Mouse (Mus musculus) embryonic facial prominence, embryonic 13.5 days (tissue): ENCODE measurements around the gene 1110008L16Rik. TPM values are rescaled to one million over a fixed set of nuclear protein-coding genes. Genes with fewer than 3 reads are reported as not detected.
A peak's percentile ranks its signal among the peaks of the same experiment; 100 is the strongest.

Experiments used
- ATAC-seq: fragments of 200-750 bp; cut with Nextera tagmentation; 2 replicates; pipeline ENCODE4 v1.8.0; 2017; ENCODE audit warnings: low read depth; ENCODE audit not compliant: insufficient number of reproducible peaks, insufficient read depth, low FRiP score, low TSS enrichment
- H3K27ac ChIP-seq: fragments of 300-500 bp; sonication (generic); 2 replicates; pipeline ENCODE4 v1.5.1; 2015; ENCODE audit warnings: moderate library complexity, mild to moderate bottlenecking, inconsistent platforms
- H3K27me3 ChIP-seq: fragments of 300-500 bp; sonication (generic); 2 replicates; pipeline ENCODE4 v1.6.1; 2015; ENCODE audit warnings: mild to moderate bottlenecking, inconsistent platforms
- H3K36me3 ChIP-seq: fragments of 300-500 bp; sonication (generic); 2 replicates; pipeline ENCODE4 v1.6.1; 2015; ENCODE audit warnings: mild to moderate bottlenecking, inconsistent platforms
- H3K4me1 ChIP-seq: fragments of 300-500 bp; sonication (generic); 2 replicates; pipeline ENCODE4 v1.6.1; 2015; ENCODE audit warnings: inconsistent platforms
- H3K4me2 ChIP-seq: fragments of 300-500 bp; sonication (generic); 2 replicates; pipeline ENCODE4 v1.6.1; 2015; ENCODE audit warnings: moderate library complexity, mild to moderate bottlenecking, inconsistent platforms
- H3K4me3 ChIP-seq: fragments of 300-500 bp; sonication (generic); 2 replicates; pipeline ENCODE4 v1.5.1; 2015; ENCODE audit warnings: mild to moderate bottlenecking, inconsistent platforms
- H3K9ac ChIP-seq: fragments of 300-500 bp; sonication (generic); 2 replicates; pipeline ENCODE4 v1.6.1; 2015; ENCODE audit warnings: mild to moderate bottlenecking, inconsistent platforms
- H3K9me3 ChIP-seq: fragments of 300-500 bp; sonication (generic); 2 replicates; pipeline ENCODE4 v1.6.1; 2016; ENCODE audit warnings: inconsistent platforms
- WGBS: fragments of 180-500 bp; shearing (Covaris S2); methylation state at CpG from one replicate; pipeline ENCODE4 v1.1.7; 2015; ENCODE audit warnings: mixed read lengths; 5-methylcytosine and 5-hydroxymethylcytosine counted together
- polyA plus RNA-seq: library from polyadenylated mRNA; unstranded; fragments of >200 nt; fragmentation: Nextera tagmentation; extraction: Ambion mirVana; gene quantifications from 2 replicates; pipeline ENCODE4 v1.2.1, GENCODE M21; 2015

1110008L16Rik gene
- polyA plus RNA-seq, 1 experiment from 2014 or later: 15.5 TPM

GRCm38 (mm10) chr12:55343998-55344397 is 44.6 kb downstream of the 1110008L16Rik start:
- WGBS: 66% methylated on average over 11 of the region's 11 CpGs
- H3K27me3 ChIP-seq: no peaks in the 10 kb centered on the region
- H3K36me3 ChIP-seq: no peaks in the 10 kb centered on the region
- no peak for ATAC-seq
- peaks cover 13% of the 10 kb centered on the region; the same call in 1 of the 2 replicates for H3K4me1 ChIP-seq
- H3K9me3 ChIP-seq: no peaks in the 10 kb centered on the region
- no peak overlapping the region for H3K4me2 ChIP-seq
- H3K27ac ChIP-seq: peak overlapping the region; percentile 58; the same call in 1 of the 2 replicates
- H3K9ac ChIP-seq: no peak overlapping the region
- H3K4me3 ChIP-seq: no peak overlapping the region

GRCm38 (mm10) chr12:55344583-55344982 is 45.2 kb downstream of the 1110008L16Rik start:
- H3K36me3 ChIP-seq: no peaks in the 10 kb centered on the region
- no peak overlapping the region for H3K9ac ChIP-seq
- 85% methylated on average over 13 of the region's 13 CpGs for WGBS
- H3K4me2 ChIP-seq: no peak overlapping the region
- H3K27me3 ChIP-seq: no peaks in the 10 kb centered on the region
- no peaks in the 10 kb centered on the region for H3K9me3 ChIP-seq
- no peak for ATAC-seq
- peaks cover 13% of the 10 kb centered on the region; the same call in 1 of the 2 replicates for H3K4me1 ChIP-seq
- H3K27ac ChIP-seq: peak overlapping the region; percentile 58
- no peak overlapping the region for H3K4me3 ChIP-seq

- no peaks in the 10 kb centered on the region for H3K4me1 ChIP-seq
- WGBS: 67% methylated on average over 6 of the region's 6 CpGs
- no peak overlapping the region for H3K4me2 ChIP-seq
- no peak overlapping the region for H3K27ac ChIP-seq
- no peak for ATAC-seq
- H3K4me3 ChIP-seq: no peak overlapping the region
- H3K27me3 ChIP-seq: no peaks in the 10 kb centered on the region
- H3K9me3 ChIP-seq: no peaks in the 10 kb centered on the region
- no peaks in the 10 kb centered on the region for H3K36me3 ChIP-seq
- H3K9ac ChIP-seq: no peak overlapping the region
Observed at GRCm38 (mm10) chr12:55353423-55353822, 54.0 kb downstream of the 1110008L16Rik start.

GRCm38 (mm10) chr12:55354904-55355303 is 55.5 kb downstream of the 1110008L16Rik start:
- no peaks in the 10 kb centered on the region for H3K27me3 ChIP-seq
- ATAC-seq: no peak
- H3K4me1 ChIP-seq: peaks cover 5% of the 10 kb centered on the region
- H3K27ac ChIP-seq: no peak overlapping the region
- no peak overlapping the region for H3K4me3 ChIP-seq
- H3K36me3 ChIP-seq: no peaks in the 10 kb centered on the region
- 61% methylated on average over 4 of the region's 4 CpGs for WGBS
- H3K9me3 ChIP-seq: no peaks in the 10 kb centered on the region
- no peak overlapping the region for H3K9ac ChIP-seq
- H3K4me2 ChIP-seq: no peak overlapping the region

- no peak overlapping the region for H3K4me2 ChIP-seq
- H3K9ac ChIP-seq: no peak overlapping the region
- ATAC-seq: no peak
- WGBS: 55% methylated on average over 1 of the region's 1 CpGs
- H3K27ac ChIP-seq: no peak overlapping the region
- H3K36me3 ChIP-seq: no peaks in the 10 kb centered on the region
- H3K4me1 ChIP-seq: peaks cover 5% of the 10 kb centered on the region
- H3K9me3 ChIP-seq: no peaks in the 10 kb centered on the region
- no peak overlapping the region for H3K4me3 ChIP-seq
- H3K27me3 ChIP-seq: no peaks in the 10 kb centered on the region
Observed at GRCm38 (mm10) chr12:55357303-55357702, 57.9 kb downstream of the 1110008L16Rik start.

- H3K9ac ChIP-seq: no peak overlapping the region
- no peaks in the 10 kb centered on the region for H3K27me3 ChIP-seq
- no peak overlapping the region for H3K4me2 ChIP-seq
- ATAC-seq: no peak
- WGBS: 79% methylated on average over 5 of the region's 5 CpGs
- H3K4me1 ChIP-seq: peaks cover 5% of the 10 kb centered on the region
- H3K4me3 ChIP-seq: no peak overlapping the region
- no peaks in the 10 kb centered on the region for H3K9me3 ChIP-seq
- H3K27ac ChIP-seq: no peak overlapping the region
- no peaks in the 10 kb centered on the region for H3K36me3 ChIP-seq
Observed at GRCm38 (mm10) chr12:55360929-55361328, 61.6 kb downstream of the 1110008L16Rik start.

- H3K4me1 ChIP-seq: no peaks in the 10 kb centered on the region
- WGBS: 69% methylated on average over 2 of the region's 2 CpGs
- no peak overlapping the region for H3K9ac ChIP-seq
- H3K27me3 ChIP-seq: no peaks in the 10 kb centered on the region
- no peak overlapping the region for H3K4me2 ChIP-seq
- peak overlapping the region; percentile 34; the same call in 1 of the 2 replicates for H3K27ac ChIP-seq
- H3K36me3 ChIP-seq: no peaks in the 10 kb centered on the region
- H3K9me3 ChIP-seq: no peaks in the 10 kb centered on the region
- H3K4me3 ChIP-seq: no peak overlapping the region
- ATAC-seq: no peak
Observed at GRCm38 (mm10) chr12:55365083-55365482, 65.7 kb downstream of the 1110008L16Rik start.

GRCm38 (mm10) chr12:55372424-55373055 is 73.2 kb downstream of the 1110008L16Rik start:
- Histone ChIP-seq H3K27me3 (no peaks in the 10 kb centered on the region), H3K4me2 (no peak overlapping the region), H3K9me3 (no peaks in the 10 kb centered on the region), H3K36me3 (0 out of 2 replicates have a peak, but pooled peaks cover 1% of the 10 kb centered on the region), H3K9ac (no peak overlapping the region), H3K27ac (no peak overlapping the region), H3K4me1 (no peaks in the 10 kb centered on the region), H3K4me3 (no peak overlapping the region)
- 78% methylated on average over 3 of the region's 3 CpGs for WGBS
- ATAC-seq: no peak

GRCm38 (mm10) chr12:55376956-55377609 is 77.7 kb downstream of the 1110008L16Rik start:
- no peak overlapping the region for H3K4me2 ChIP-seq
- no peak overlapping the region for H3K4me3 ChIP-seq
- H3K36me3 ChIP-seq: peaks cover 15% of the 10 kb centered on the region; the same call in 1 of the 2 replicates
- H3K27me3 ChIP-seq: no peaks in the 10 kb centered on the region
- no peak overlapping the region for H3K27ac ChIP-seq
- no peak overlapping the region for H3K9ac ChIP-seq
- no peak for ATAC-seq
- H3K4me1 ChIP-seq: no peaks in the 10 kb centered on the region
- H3K9me3 ChIP-seq: no peaks in the 10 kb centered on the region
- 87% methylated on average over 16 of the region's 16 CpGs for WGBS

GRCm38 (mm10) chr12:55377610-55377980 is 78.2 kb downstream of the 1110008L16Rik start:
- H3K9me3 ChIP-seq: no peaks in the 10 kb centered on the region
- 69% methylated on average over 6 of the region's 6 CpGs for WGBS
- ATAC-seq: no peak
- no peak overlapping the region for H3K27ac ChIP-seq
- no peak overlapping the region for H3K4me2 ChIP-seq
- no peak overlapping the region for H3K4me3 ChIP-seq
- H3K36me3 ChIP-seq: peaks cover 20% of the 10 kb centered on the region; the same call in 1 of the 2 replicates
- no peak overlapping the region for H3K9ac ChIP-seq
- no peaks in the 10 kb centered on the region for H3K27me3 ChIP-seq
- no peaks in the 10 kb centered on the region for H3K4me1 ChIP-seq

- H3K27ac ChIP-seq: no peak within 1 kb of the TSS
- WGBS: 62% methylated on average over 10 of the region's 10 CpGs
- ATAC-seq: no peak
- H3K4me1 ChIP-seq: peaks cover 7% of the 10 kb centered on the region; the same call in 1 of the 2 replicates
- no peak within 1 kb of the TSS for H3K9ac ChIP-seq
- no peak within 1 kb of the TSS for H3K4me3 ChIP-seq
- no peak within 1 kb of the TSS for H3K4me2 ChIP-seq
- H3K27me3 ChIP-seq: no peaks in the 10 kb centered on the region
- no peaks in the 10 kb centered on the region for H3K9me3 ChIP-seq
- peaks cover 15% of the 10 kb centered on the region; the same call in 1 of the 2 replicates for H3K36me3 ChIP-seq
Observed at GRCm38 (mm10) chr12:55384023-55384749, 84.8 kb downstream of the 1110008L16Rik start, which contains the start of gene Psma6. Gene Psma6 (plus strand): TSS chr12:55384222.
